Mouse (Mus musculus) liver, embryonic 16.5 days (tissue): Measurements from ENCODE around the gene Tusc2. TPM values are rescaled to one million over a fixed set of nuclear protein-coding genes. Genes with fewer than 3 reads are reported as not detected.
"Not testable (repeated sequence)": the region's sequence is repeated elsewhere in the genome, so short reads cannot be mapped to it uniquely, and the experiment has no call there.

Experiments
- ATAC-seq: fragments of 200-750 bp; cut with Nextera tagmentation; 2 replicates; pipeline ENCODE4 v1.8.0; 2017; ENCODE audit warnings: low read depth, mild to moderate bottlenecking, moderate number of reproducible peaks, moderate library complexity
- H3K27ac ChIP-seq: fragments of 300-500 bp; sonication (generic); 2 replicates; pipeline ENCODE4 v1.5.1; 2014; ENCODE audit warnings: mild to moderate bottlenecking, low read length
- H3K27me3 ChIP-seq: fragments of 300-500 bp; sonication (generic); 2 replicates; pipeline ENCODE4 v1.6.1; 2014; ENCODE audit warnings: low read depth, low read length, mixed read lengths; ENCODE audit not compliant: control insufficient read depth, insufficient read depth
- H3K36me3 ChIP-seq: fragments of 300-500 bp; sonication (generic); 2 replicates; pipeline ENCODE4 v1.6.1; 2014; ENCODE audit warnings: mild to moderate bottlenecking; ENCODE audit not compliant: control insufficient read depth, insufficient read depth
- H3K4me1 ChIP-seq: fragments of 300-500 bp; sonication (generic); 2 replicates; pipeline ENCODE4 v1.6.1; 2014; ENCODE audit warnings: low read depth, low read length, mixed read lengths; ENCODE audit not compliant: control insufficient read depth
- H3K4me2 ChIP-seq: fragments of 300-500 bp; sonication (generic); 2 replicates; pipeline ENCODE4 v1.6.1; 2014; ENCODE audit warnings: low read depth, low read length, mixed read lengths
- H3K4me3 ChIP-seq: fragments of 300-500 bp; sonication (generic); 2 replicates; pipeline ENCODE4 v1.5.1; 2014; ENCODE audit warnings: low read depth, mild to moderate bottlenecking, low read length
- H3K9ac ChIP-seq: fragments of 300-500 bp; sonication (generic); 2 replicates; pipeline ENCODE4 v1.6.1; 2014; ENCODE audit warnings: low read depth, low read length
- H3K9me3 ChIP-seq: fragments of 300-500 bp; sonication (generic); replicated peaks from 2 replicates; pipeline ENCODE4 v1.6.1; 2016; ENCODE audit warnings: low read length; ENCODE audit not compliant: control insufficient read depth
- WGBS: fragments of 180-500 bp; shearing (Covaris S2); extraction: QIAGEN DNeasy Blood & Tissue Kit; methylation state at CpG from one replicate; pipeline ENCODE4 v1.1.7; 2014; ENCODE audit not compliant: insufficient replicate concordance; 5-methylcytosine and 5-hydroxymethylcytosine counted together
- polyA plus RNA-seq: library from polyadenylated mRNA; unstranded; fragments of >200 nt; fragmentation: Nextera tagmentation; extraction: Ambion mirVana; gene quantifications from 2 replicates; pipeline ENCODE4 v1.2.1, GENCODE M21; 2015

Gene Tusc2
- polyA plus RNA-seq, 1 experiment from 2014 or later, result 29.4 TPM

GRCm38 (mm10) chr9:107555031-107555457 is 8.0 kb upstream of the Tusc2 start:
- H3K4me1 ChIP-seq, result peaks cover 46% of the 10 kb centered on the region
- H3K36me3 ChIP-seq, result peaks cover 26% of the 10 kb centered on the region
- peak; percentile 2 for ATAC-seq
- H3K27me3 ChIP-seq, result peaks cover 13% of the 10 kb centered on the region; the same call in 1 of the 2 replicates
- peak overlapping the region; percentile 94 for H3K27ac ChIP-seq
- peak overlapping the region; percentile 94 for H3K9ac ChIP-seq
- WGBS, result 0% methylated on average over 23 of the region's 23 CpGs
- peak overlapping the region; percentile 80 for H3K4me3 ChIP-seq
- peak overlapping the region; percentile 93 for H3K4me2 ChIP-seq
- H3K9me3 ChIP-seq, result no peaks in the 10 kb centered on the region

GRCm38 (mm10) chr9:107555701-107556100 is 7.4 kb upstream of the Tusc2 start:
- Histone ChIP-seq H3K36me3 (peaks cover 30% of the 10 kb centered on the region), H3K4me1 (peaks cover 46% of the 10 kb centered on the region), H3K27me3 (peaks cover 9% of the 10 kb centered on the region; the same call in 1 of the 2 replicates), H3K4me2 (peak overlapping the region; percentile 93), H3K9me3 (no peaks in the 10 kb centered on the region), H3K9ac (peak overlapping the region; percentile 94), H3K4me3 (peak overlapping the region; percentile 80), H3K27ac (peak overlapping the region; percentile 94)
- 19% methylated on average over 2 of the region's 2 CpGs for WGBS
- ATAC-seq, result no peak

DNA sequence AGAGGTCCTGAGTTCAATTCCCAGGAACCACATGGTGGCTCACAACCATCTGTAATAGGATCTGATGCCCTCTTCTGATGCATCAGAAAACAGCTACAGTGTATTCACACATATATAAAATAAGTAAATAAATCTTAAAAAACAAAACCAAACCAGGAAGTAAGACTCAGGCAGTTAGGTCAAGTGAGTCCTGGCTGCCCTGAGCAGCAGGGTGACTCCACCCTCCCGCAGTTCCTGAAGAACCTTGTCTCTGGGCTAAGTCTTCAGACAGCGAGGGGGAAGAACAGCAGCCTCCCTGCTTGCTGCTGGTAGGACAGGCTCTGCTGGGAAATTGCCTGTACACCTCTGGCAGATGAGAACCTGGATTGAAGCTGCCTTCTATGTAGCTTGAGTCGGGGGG is 6.7 kb upstream of the Tusc2 start:
- Histone ChIP-seq H3K27ac (peak overlapping the region; percentile 13), H3K4me1 (peaks cover 40% of the 10 kb centered on the region), H3K4me2 (peak overlapping the region; percentile 93), H3K9ac (peak overlapping the region; percentile 94; the same call in 1 of the 2 replicates), H3K9me3 (no peaks in the 10 kb centered on the region), H3K36me3 (peaks cover 35% of the 10 kb centered on the region), H3K4me3 (peak overlapping the region; percentile 80), H3K27me3 (peaks cover 9% of the 10 kb centered on the region; the same call in 1 of the 2 replicates)
- WGBS, result 38% methylated on average over 3 of the region's 3 CpGs
- ATAC-seq, result no peak

- H3K4me1 ChIP-seq, result peaks cover 53% of the 10 kb centered on the region
- H3K9me3 ChIP-seq, H3K27me3 ChIP-seq, H3K4me2 ChIP-seq, H3K4me3 ChIP-seq, ATAC-seq, H3K9ac ChIP-seq, H3K27ac ChIP-seq: not testable (repeated sequence)
- WGBS, result 44% methylated on average over 5 of the region's 5 CpGs
- peaks cover 14% of the 10 kb centered on the region for H3K36me3 ChIP-seq
Observed at GRCm38 (mm10) chr9:107565556-107565955, 2.5 kb downstream of the Tusc2 start.

GRCm38 (mm10) chr9:107566041-107566709 is 3.1 kb downstream of the Tusc2 start:
- no peak for ATAC-seq
- 48% methylated on average over 15 of the region's 15 CpGs for WGBS
- H3K9me3 ChIP-seq, result no peaks in the 10 kb centered on the region

DNA sequence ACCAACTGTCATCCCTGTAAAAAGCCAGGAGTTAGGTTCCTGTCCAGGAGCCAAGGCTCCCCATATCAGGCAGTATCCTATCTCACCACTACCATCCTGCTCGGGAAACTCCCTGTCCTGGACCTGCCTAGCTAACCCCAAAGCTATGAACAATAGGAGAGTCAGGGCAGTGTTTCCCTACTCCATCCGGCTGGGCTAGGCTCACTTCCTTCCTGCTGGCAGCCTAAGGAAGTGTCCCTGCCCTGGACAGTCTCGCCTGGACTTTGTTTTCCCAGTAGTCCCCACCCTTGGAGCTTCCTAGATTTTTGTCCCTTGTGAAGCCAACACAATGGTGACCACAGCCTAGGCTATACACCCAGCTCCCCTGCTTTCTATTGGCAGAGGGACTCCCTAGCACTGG is 3.8 kb downstream of the Tusc2 start:
- H3K9ac ChIP-seq, result peak overlapping the region; percentile 21; the same call in 1 of the 2 replicates
- no peaks in the 10 kb centered on the region for H3K9me3 ChIP-seq
- peak overlapping the region; percentile 92 for H3K27ac ChIP-seq
- peaks cover 4% of the 10 kb centered on the region for H3K36me3 ChIP-seq
- no peak for ATAC-seq
- peak overlapping the region; percentile 81; the same call in 1 of the 2 replicates for H3K4me2 ChIP-seq
- WGBS, result 38% methylated on average over 3 of the region's 3 CpGs
- H3K27me3 ChIP-seq, result no peaks in the 10 kb centered on the region
- H3K4me1 ChIP-seq, result peaks cover 66% of the 10 kb centered on the region
- no peak overlapping the region for H3K4me3 ChIP-seq

More at GRCm38 (mm10) chr9:107566041-107566709, 3.1 kb downstream of the Tusc2 start:
- Histone ChIP-seq H3K9ac (no peak overlapping the region), H3K27ac (peak overlapping the region; percentile 92), H3K4me3 (no peak overlapping the region), H3K36me3 (peaks cover 10% of the 10 kb centered on the region), H3K4me2 (peak overlapping the region; percentile 17; the same call in 1 of the 2 replicates), H3K27me3 (no peaks in the 10 kb centered on the region), H3K4me1 (peaks cover 60% of the 10 kb centered on the region)

- Histone ChIP-seq H3K9me3 (no peaks in the 10 kb centered on the region), H3K9ac (peak within 1 kb of the TSS; percentile 80), H3K27ac (peak within 1 kb of the TSS; percentile 92), H3K36me3 (peaks cover 4% of the 10 kb centered on the region), H3K4me3 (peak within 1 kb of the TSS; percentile 74), H3K27me3 (no peaks in the 10 kb centered on the region), H3K4me1 (peaks cover 73% of the 10 kb centered on the region), H3K4me2 (peak within 1 kb of the TSS; percentile 81)
- WGBS, result 43% methylated on average over 18 of the region's 18 CpGs
- no peak for ATAC-seq
Observed at GRCm38 (mm10) chr9:107567702-107568319, 4.8 kb downstream of the Tusc2 start, which contains the start of gene Hyal2. Hyal2 (plus strand) TSS chr9:107567945.

DNA sequence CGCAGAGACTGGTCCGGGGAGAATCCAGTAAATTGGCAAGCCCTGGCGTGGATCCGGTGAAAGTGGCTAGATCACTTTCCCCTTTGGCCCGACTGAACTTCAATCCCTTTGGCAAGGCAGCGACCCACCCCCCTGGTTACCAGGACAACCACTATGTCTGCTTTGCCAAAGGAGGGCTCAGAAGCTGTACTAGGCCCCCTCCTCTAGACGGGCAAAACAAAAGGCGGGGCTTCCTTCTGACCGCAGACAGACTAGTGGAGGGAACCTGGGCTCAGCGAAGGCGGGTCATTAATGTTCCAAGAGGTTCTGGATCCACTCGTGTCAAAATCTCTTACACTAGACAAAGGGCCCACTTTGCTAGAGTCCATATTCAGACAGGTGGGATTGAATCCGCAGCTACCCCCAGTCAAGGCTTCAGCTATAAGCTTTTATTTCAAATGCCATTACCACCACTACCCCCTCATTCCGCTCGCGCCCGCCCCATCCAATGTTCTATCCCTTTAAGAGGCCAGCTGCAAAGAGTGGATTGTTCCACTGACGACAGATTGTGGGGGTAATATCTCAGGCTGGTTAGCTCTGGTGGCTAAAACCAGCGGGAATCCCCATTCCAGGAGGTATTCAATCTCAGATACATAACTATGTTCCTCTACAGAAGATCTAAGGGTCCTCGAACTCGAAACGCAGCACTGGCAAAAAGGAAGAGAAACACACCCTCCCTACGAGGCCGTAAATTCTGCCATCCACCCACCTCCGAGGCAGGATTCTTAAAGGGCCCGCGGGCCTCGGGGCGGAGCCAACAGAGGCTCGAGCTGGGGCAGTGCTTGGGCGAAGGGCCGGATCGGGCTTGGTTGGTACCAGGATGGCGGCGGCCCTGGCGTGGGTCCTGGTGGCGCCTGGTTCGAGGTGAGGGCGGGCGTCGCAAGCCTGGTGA is 5.5 kb downstream of the Tusc2 start:
- H3K36me3 ChIP-seq, result peaks cover 4% of the 10 kb centered on the region
- no peaks in the 10 kb centered on the region for H3K9me3 ChIP-seq
- H3K4me3 ChIP-seq, result peak overlapping the region; percentile 74
- peak overlapping the region; percentile 81 for H3K4me2 ChIP-seq
- H3K4me1 ChIP-seq, result peaks cover 75% of the 10 kb centered on the region
- H3K27ac ChIP-seq, result peak overlapping the region; percentile 92
- peak overlapping the region; percentile 80 for H3K9ac ChIP-seq
- under 1% methylated on average over 41 of the region's 41 CpGs for WGBS
- ATAC-seq, result peak; percentile 76
- no peaks in the 10 kb centered on the region for H3K27me3 ChIP-seq
